Mouse (Mus musculus): ENCODE results near the gene Tmem262. TPM values are rescaled to one million over a fixed set of nuclear protein-coding genes. Genes with fewer than 3 reads are reported as not detected.

The Tmem262 gene
- total and polyA plus RNA-seq, 3 experiments: 0.18 TPM; not detected in 2

DNA sequence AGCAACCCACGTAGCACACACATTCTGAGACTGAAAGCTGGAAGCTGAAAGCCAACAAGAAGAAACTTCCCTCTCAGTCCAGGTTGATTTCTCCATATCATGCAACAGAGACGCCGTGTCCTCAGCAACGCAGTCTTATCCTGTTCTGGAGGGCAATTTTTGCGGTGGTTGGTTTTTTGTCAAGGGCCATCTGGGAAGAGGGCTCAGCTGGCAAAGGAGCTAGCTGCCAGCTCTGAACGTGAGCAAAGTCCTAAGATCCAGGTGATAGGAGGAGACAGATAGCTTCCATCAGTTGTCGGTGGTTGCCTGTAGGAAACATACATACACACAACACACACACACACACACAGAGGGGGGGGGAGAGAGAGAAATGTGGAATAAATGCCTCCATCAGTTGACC lies 41.5 kb upstream of the Tmem262 start:
- H3K79me2 ChIP-seq (ENCODE audit: control insufficient read depth, insufficient read depth, low read length, poor library complexity): no peaks in the 10 kb centered on the region
- no peak overlapping the region for H3K4me3 ChIP-seq (ENCODE audit: control insufficient read depth in 1 of 2, insufficient read depth in 1 of 2, low read depth in 2 of 2, low read length in 2 of 2)
- H3K36me3 ChIP-seq (ENCODE audit: control insufficient read depth in 1 of 2, insufficient read depth in 2 of 2, low read length in 2 of 2): peaks cover 0 to 3% of the 10 kb centered on the region in 2 experiments; a peak in 2 of 4 replicates
- TF ChIP-seq ZKSCAN1 (IDR thresholded peaks at IDR 0.05; ENCODE audit: low read depth, low read length): no peak
- TF ChIP-seq USF1 (IDR thresholded peaks at IDR 0.05; ENCODE audit: low read depth, low read length): no peak
- no peak for TF ChIP-seq MYB (IDR thresholded peaks at IDR 0.05; ENCODE audit: low read depth, low read length)
- TF ChIP-seq SMC3 (IDR thresholded peaks at IDR 0.05; ENCODE audit: low read depth, low read length): no peak
- TF ChIP-seq MAFK (IDR thresholded peaks at IDR 0.05; ENCODE audit: borderline replicate concordance, low read depth, low read length): no peak
- no peak for TF ChIP-seq UBTF (IDR thresholded peaks at IDR 0.05; ENCODE audit: borderline replicate concordance, insufficient read depth, low read depth, low read length)
- TF ChIP-seq MAX (IDR thresholded peaks at IDR 0.05; ENCODE audit: low read length): no peak
- no peak for TF ChIP-seq NELFE (IDR thresholded peaks at IDR 0.05; ENCODE audit: low read depth, low read length)
- TF ChIP-seq EP300 (IDR thresholded peaks at IDR 0.05; ENCODE audit: low read depth in 1 of 2, low read length in 2 of 2): no peak
- no peak for TF ChIP-seq CTCF (IDR thresholded peaks at IDR 0.05 in 2 of 3, conservative IDR thresholded peaks at IDR 0.05 in 1 of 3; ENCODE audit: control insufficient read depth in 1 of 3, insufficient read depth in 1 of 3, low read depth in 2 of 3, low read length in 3 of 3, poor library complexity in 1 of 3, severe bottlenecking in 1 of 3)
- no peak for TF ChIP-seq ZNF384 (IDR thresholded peaks at IDR 0.05; ENCODE audit: low read depth, low read length)
- no peak for TF ChIP-seq NRF1 (IDR thresholded peaks at IDR 0.05; ENCODE audit: insufficient read depth, low read depth, low read length, poor library complexity, severe bottlenecking)
- TF ChIP-seq MEF2A (IDR thresholded peaks at IDR 0.05; ENCODE audit: extremely low read depth, insufficient replicate concordance, low read depth, low read length, poor library complexity, severe bottlenecking): no peak
- no peak for TF ChIP-seq ETS1 (IDR thresholded peaks at IDR 0.05; ENCODE audit: low read depth, low read length)
- no peak for TF ChIP-seq POLR2AphosphoS5 (IDR thresholded peaks at IDR 0.05; ENCODE audit: borderline replicate concordance, low read depth, low read length)
- TF ChIP-seq CHD2 (IDR thresholded peaks at IDR 0.05; ENCODE audit: low read length): no peak
- TF ChIP-seq E2F4 (IDR thresholded peaks at IDR 0.05; ENCODE audit: borderline replicate concordance, low read depth, low read length): no peak
- no peak for TF ChIP-seq SIN3A (IDR thresholded peaks at IDR 0.05; ENCODE audit: low read length)
- TF ChIP-seq ZMIZ1 (IDR thresholded peaks at IDR 0.05; ENCODE audit: low read depth, low read length): no peak
- no peak for DNase-seq (ENCODE audit: low read depth, low spot score)
- H3K27me3 ChIP-seq (ENCODE audit: control insufficient read depth in 1 of 2, insufficient read depth in 2 of 2, low read length in 2 of 2): no peaks in the 10 kb centered on the region; a peak in 1 of 4 replicates
- H3K27ac ChIP-seq (ENCODE audit: control insufficient read depth, low read depth, low read length): no peak overlapping the region
- H3K4me1 ChIP-seq (ENCODE audit: control insufficient read depth in 1 of 2, insufficient read depth in 2 of 2, low read length in 2 of 2): peaks cover 0 to 3% of the 10 kb centered on the region in 2 experiments; a peak in 2 of 4 replicates
- no peak overlapping the region for H3K9ac ChIP-seq (ENCODE audit: control insufficient read depth, low read depth, low read length, poor library complexity, severe bottlenecking)
- H3K9me3 ChIP-seq (replicated peaks; ENCODE audit: insufficient read depth, low read length): no peaks in the 10 kb centered on the region

DNA sequence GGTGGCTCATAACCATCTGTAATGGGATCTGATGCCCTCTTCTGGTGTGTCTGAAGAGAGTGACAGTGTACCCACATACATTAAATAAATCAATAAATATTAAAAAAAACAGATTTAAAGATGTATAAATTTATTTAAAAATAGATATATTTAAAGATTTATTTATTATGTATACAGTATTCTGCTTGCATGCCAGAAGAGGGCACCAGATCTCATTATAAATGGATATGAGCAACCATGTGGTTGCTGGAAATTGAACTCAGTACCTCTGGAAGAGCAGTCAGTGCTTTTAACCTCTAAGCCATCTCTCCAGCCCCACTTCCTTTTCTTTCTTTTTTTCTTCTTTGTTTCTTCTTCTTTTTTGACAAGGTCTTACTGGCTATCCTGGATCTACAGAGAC lies 39.8 kb upstream of the Tmem262 start:
- DNase-seq (ENCODE audit: low read depth, low spot score): peak; percentile 50
- Histone ChIP-seq H3K9ac (ENCODE audit: control insufficient read depth, low read depth, low read length, poor library complexity, severe bottlenecking) (no peak overlapping the region), H3K36me3 (ENCODE audit: control insufficient read depth in 1 of 2, insufficient read depth in 2 of 2, low read length in 2 of 2) (peaks cover 0 to 5% of the 10 kb centered on the region in 2 experiments; a peak in 2 of 4 replicates), H3K27ac (ENCODE audit: control insufficient read depth, low read depth, low read length) (no peak overlapping the region), H3K27me3 (ENCODE audit: control insufficient read depth in 1 of 2, insufficient read depth in 2 of 2, low read length in 2 of 2) (no peaks in the 10 kb centered on the region; a peak in 1 of 4 replicates), H3K9me3 (replicated peaks; ENCODE audit: insufficient read depth, low read length) (no peaks in the 10 kb centered on the region), H3K4me1 (ENCODE audit: control insufficient read depth in 1 of 2, insufficient read depth in 2 of 2, low read length in 2 of 2) (peaks cover under 1 to 7% of the 10 kb centered on the region in 2 experiments), H3K79me2 (ENCODE audit: control insufficient read depth, insufficient read depth, low read length, poor library complexity) (no peaks in the 10 kb centered on the region), H3K4me3 (ENCODE audit: control insufficient read depth in 1 of 2, insufficient read depth in 1 of 2, low read depth in 2 of 2, low read length in 2 of 2) (no peak overlapping the region)
- peak in 2 of 3 experiments; percentile 9 to 38; a peak in 2 of 6 replicates for TF ChIP-seq CTCF (IDR thresholded peaks at IDR 0.05 in 2 of 3, conservative IDR thresholded peaks at IDR 0.05 in 1 of 3; ENCODE audit: control insufficient read depth in 1 of 3, insufficient read depth in 1 of 3, low read depth in 2 of 3, low read length in 3 of 3, poor library complexity in 1 of 3, severe bottlenecking in 1 of 3)
- peak; percentile 82 for TF ChIP-seq MYC (IDR thresholded peaks at IDR 0.05; ENCODE audit: low read depth, low read length)
- TF ChIP-seq RAD21 (IDR thresholded peaks at IDR 0.05; ENCODE audit: low read depth, low read length): peak; percentile 34
- TF ChIP-seq ZC3H11A (IDR thresholded peaks at IDR 0.05; ENCODE audit: low read depth, low read length): peak; percentile 16; the same call in 1 of the 2 replicates
- TF ChIP-seq TBP (IDR thresholded peaks at IDR 0.05; ENCODE audit: low read depth, low read length): peak; percentile 85
- TF ChIP-seq SMC3 (IDR thresholded peaks at IDR 0.05; ENCODE audit: low read depth, low read length): peak; percentile 41
- TF ChIP-seq GATA1 (IDR thresholded peaks at IDR 0.05; ENCODE audit: low read depth, low read length): no peak
- TF ChIP-seq ETS1 (IDR thresholded peaks at IDR 0.05; ENCODE audit: low read depth, low read length): no peak

Measured in MEL (cell line).